ENCODE assay signal across 8 mouse cellular contexts in the genomic region with DNA sequence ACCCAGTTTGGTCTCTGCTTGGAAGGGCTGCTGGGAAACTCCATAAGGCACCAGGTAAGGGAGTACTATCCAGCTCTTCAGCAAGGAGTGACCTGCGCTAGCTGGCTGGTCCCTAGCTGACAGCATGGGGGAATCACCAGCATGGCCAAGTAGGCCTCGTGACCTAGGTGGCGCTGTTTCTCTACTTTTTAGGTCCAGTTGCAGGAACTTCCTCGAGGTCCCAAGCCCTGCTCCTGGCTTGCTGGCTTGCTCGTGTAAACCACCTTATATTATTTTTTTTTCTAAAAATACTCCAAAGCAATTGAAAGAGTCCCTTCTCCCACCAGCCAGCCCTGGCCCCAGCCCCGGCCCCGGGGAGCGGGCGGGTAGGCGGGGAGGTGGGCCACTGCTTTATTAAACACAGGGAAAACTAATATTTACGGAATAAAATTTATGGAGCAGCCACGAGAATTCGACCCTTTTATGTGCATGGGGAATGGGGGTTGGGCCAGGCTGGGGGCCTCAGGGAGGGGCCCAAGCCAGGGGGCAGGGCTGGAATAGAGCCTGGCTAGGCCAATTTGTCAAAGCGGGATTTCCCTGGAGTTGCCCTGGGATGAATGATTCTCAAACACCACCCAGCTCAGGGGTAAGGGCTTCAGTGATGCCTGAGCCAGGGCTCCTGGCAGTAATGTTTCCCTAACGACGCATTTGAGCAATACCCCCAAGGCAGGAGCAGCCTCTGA. TPM values are rescaled to one million over a fixed set of nuclear protein-coding genes. Genes with fewer than 3 reads are reported as not detected.
DNase-seq lines count a peak whose midpoint lies in the region; ATAC-seq and TF ChIP-seq lines count a peak whose summit lies in the region.

No protein-coding gene starts in this region.

- H3K4me3 ChIP-seq in thymus, adult 2 months (ENCODE audit: control insufficient read depth, insufficient read depth, low read length): no peak overlapping the region
- no peak overlapping the region; the same call in 1 of the 2 replicates for H3K4me3 ChIP-seq in intestine, embryonic 15.5 days (replicated peaks)
- 0 out of 2 replicates have a peak overlapping the region, but pooled peaks have one; percentile 20 for H3K4me3 ChIP-seq in midbrain, embryonic 12.5 days

- 0 out of 2 replicates have a peak, but pooled peaks have one; percentile 19 for TF ChIP-seq CTCF in thymus, adult 2 months (IDR thresholded peaks at IDR 0.05; ENCODE audit: borderline replicate concordance, control insufficient read depth, extremely low read depth, insufficient read depth, low read length, poor library complexity)

- no peaks in the 10 kb centered on the region for H3K4me1 ChIP-seq in thymus, adult 2 months (replicated peaks; ENCODE audit: control insufficient read depth, insufficient read depth, low read length)
- peaks cover 22% of the 10 kb centered on the region for H3K4me1 ChIP-seq in intestine, embryonic 15.5 days (replicated peaks)
- H3K4me1 ChIP-seq in midbrain, embryonic 12.5 days: peaks cover 9% of the 10 kb centered on the region

- no peaks in the 10 kb centered on the region for H3K36me3 ChIP-seq in thymus, adult 2 months (ENCODE audit: control insufficient read depth, insufficient read depth, low read length)
- no peaks in the 10 kb centered on the region for H3K36me3 ChIP-seq in intestine, embryonic 15.5 days
- H3K36me3 ChIP-seq in midbrain, embryonic 12.5 days: no peaks in the 10 kb centered on the region

- H3K27me3 ChIP-seq in thymus, adult 2 months (ENCODE audit: control insufficient read depth, insufficient read depth, low read length): no peaks in the 10 kb centered on the region
- H3K27me3 ChIP-seq in intestine, embryonic 15.5 days (replicated peaks): no peaks in the 10 kb centered on the region
- 0 out of 2 replicates have a peak, but pooled peaks cover 5% of the 10 kb centered on the region for H3K27me3 ChIP-seq in midbrain, embryonic 12.5 days

- peak overlapping the region; percentile 35 for H3K4me2 ChIP-seq in intestine, embryonic 15.5 days (replicated peaks)
- H3K4me2 ChIP-seq in midbrain, embryonic 12.5 days (replicated peaks): peak overlapping the region; percentile 47

- WGBS in thymus, adult 2 months: 45% methylated on average over 16 of the region's 16 CpGs
- 6% methylated on average over 16 of the region's 16 CpGs for WGBS in intestine, embryonic 15.5 days
- 15% methylated on average over 16 of the region's 16 CpGs for WGBS in midbrain, embryonic 12.5 days

- H3K9me3 ChIP-seq in intestine, embryonic 15.5 days: no peaks in the 10 kb centered on the region
- H3K9me3 ChIP-seq in midbrain, embryonic 12.5 days: no peaks in the 10 kb centered on the region

- H3K27ac ChIP-seq in thymus, adult 2 months (ENCODE audit: control insufficient read depth, insufficient read depth, low read length): no peak overlapping the region
- peak overlapping the region; percentile 38 for H3K27ac ChIP-seq in intestine, embryonic 15.5 days
- no peak overlapping the region for H3K27ac ChIP-seq in midbrain, embryonic 12.5 days (replicated peaks)

- peak; percentile 8; the same call in 1 of the 2 replicates for ATAC-seq in intestine, embryonic 15.5 days
- peak; percentile 38; the same call in 1 of the 2 replicates for ATAC-seq in midbrain, embryonic 12.5 days (ENCODE audit: low FRiP score, low read depth)

- intact Hi-C loops in gastrocnemius, postnatal 36 days (cut with DNase I): loop anchor here (1.0 kb wide), 1 partner anchor 52 kb away; no protein-coding TSS in a partner anchor
- intact Hi-C loops in left cerebral cortex, postnatal 25 days (cut with DNase I): loop anchor here (2.0 kb wide), 1 partner anchor 52 kb away; no protein-coding TSS in a partner anchor

- DNase-seq in thymus, adult 2 months: peak; percentile 41
- DNase-seq in thymus, adult 18-20 months: no peak
- DNase-seq in embryo, embryonic 10.5 days (ENCODE audit: low spot score): peak; percentile 94
- DNase-seq in gastrocnemius, postnatal 36 days: peak; percentile 52 to 60
- peak; percentile 57 for DNase-seq in left cerebral cortex, postnatal 25 days (ENCODE audit: low spot score in 2 of 2)
- peak; percentile 47 to 77 for DNase-seq in spleen, postnatal 4 days (ENCODE audit: low spot score in 2 of 2)

- H3K9ac ChIP-seq in intestine, embryonic 15.5 days: no peak overlapping the region
- H3K9ac ChIP-seq in midbrain, embryonic 12.5 days (replicated peaks): no peak overlapping the region; the same call in 1 of the 2 replicates

- no peak for TF ChIP-seq POLR2A in thymus, adult 2 months (IDR thresholded peaks at IDR 0.05; ENCODE audit: control insufficient read depth, extremely low read depth, insufficient read depth, low read length, poor library complexity)

RNA-seq across cellular contexts. Expression of gene Ihh, which starts 13.2 kb away (rescaled TPM):
- 0.75 and 0.94 TPM in 2 replicates for polyA plus RNA-seq in thymus, adult 2 months (2012; rRNA removed)
- total RNA-seq in gastrocnemius, postnatal 36 days (2021): under 1 TPM; 0.12 to 0.20 TPM
- 29.1 and 30.9 TPM in 2 replicates for polyA plus RNA-seq in intestine, embryonic 15.5 days (2015; fragmentation: Nextera tagmentation; extraction: Ambion mirVana)
- total RNA-seq in left cerebral cortex, postnatal 25 days (2021): under 1 TPM; 0.21 to 0.41 TPM
- polyA plus RNA-seq in midbrain, embryonic 12.5 days (2016; fragmentation: Nextera tagmentation; extraction: Ambion mirVana): 0.14 and 0.23 TPM in 2 replicates

RNA-seq across cellular contexts. Expression of gene Cfap65, which starts 29.3 kb away (rescaled TPM):
- 0.48 and 0.69 TPM in 2 replicates for polyA plus RNA-seq in thymus, adult 2 months (2012; rRNA removed)
- total RNA-seq in gastrocnemius, postnatal 36 days (2021): not detected
- 0.08 and 0.19 TPM in 2 replicates for polyA plus RNA-seq in intestine, embryonic 15.5 days (2015; fragmentation: Nextera tagmentation; extraction: Ambion mirVana)
- 1 to 10 TPM; 2.1 to 2.4 TPM for total RNA-seq in left cerebral cortex, postnatal 25 days (2021)
- 0.16 and 0.17 TPM in 2 replicates for polyA plus RNA-seq in midbrain, embryonic 12.5 days (2016; fragmentation: Nextera tagmentation; extraction: Ambion mirVana)

Comparison
In these comparisons a context has a peak if more than half of its experiments do, and no peak if none do; other contexts are left out.
1. DNase-seq: peak in thymus, adult 2 months (single experiment), embryo, embryonic 10.5 days (single experiment), gastrocnemius, postnatal 36 days (2 of 2), left cerebral cortex, postnatal 25 days (2 of 2) and spleen, postnatal 4 days (2 of 2); none in thymus, adult 18-20 months (0 of 2).
2. RNA of gene Ihh, which starts 13.2 kb away (polyA plus RNA-seq): 29.1 to 30.9 TPM in intestine, embryonic 15.5 days; 0.75 to 0.94 TPM in thymus, adult 2 months and 0.14 to 0.23 TPM in midbrain, embryonic 12.5 days; every median in the first group is over 10 times any median in the second.